8 mouse cellular contexts compared by ENCODE assay signal in genomic region chr13:49644731-49645529, GRCm38 (mm10). TPM values are rescaled to one million over a fixed set of nuclear protein-coding genes. Genes with fewer than 3 reads are reported as not detected.
DNase-seq lines count a peak whose midpoint lies in the region; ATAC-seq and TF ChIP-seq lines count a peak whose summit lies in the region.
"Had no signal": no experiment of that assay in that cellular context is flagged by ENCODE, and none has a peak within 500 bp of the region (broad histone marks: within the 10 kb centered on the region; RNA-seq: fewer than 3 reads in every experiment).

No protein-coding gene starts in this region.

- ATAC-seq in kidney, embryonic 15.5 days (replicated peaks; ENCODE audit: low FRiP score): no peak

- no peaks in the 10 kb centered on the region for H3K4me1 ChIP-seq in kidney, embryonic 15.5 days
- H3K4me1 ChIP-seq in MEL (ENCODE audit: control insufficient read depth in 1 of 2, insufficient read depth in 2 of 2, low read length in 2 of 2): no peaks in the 10 kb centered on the region; a peak in 1 of 4 replicates

- no peaks in the 10 kb centered on the region for H3K79me2 ChIP-seq in MEL (ENCODE audit: control insufficient read depth, insufficient read depth, low read length, poor library complexity)

- H3K9ac ChIP-seq in kidney, embryonic 15.5 days: no peak overlapping the region
- H3K9ac ChIP-seq in MEL (ENCODE audit: control insufficient read depth, low read depth, low read length, poor library complexity, severe bottlenecking): no peak overlapping the region
- H3K9ac ChIP-seq: liver, embryonic 15.5 days had no signal

- TF ChIP-seq CTCF in MEL (IDR thresholded peaks at IDR 0.05 in 2 of 3, conservative IDR thresholded peaks at IDR 0.05 in 1 of 3; ENCODE audit: control insufficient read depth in 1 of 3, insufficient read depth in 1 of 3, low read depth in 2 of 3, low read length in 3 of 3, poor library complexity in 1 of 3, severe bottlenecking in 1 of 3): peak; percentile 22 to 75 (median 44); a peak in 5 of 6 replicates

- peaks cover 7% of the 10 kb centered on the region for H3K36me3 ChIP-seq in kidney, embryonic 15.5 days
- peaks cover 0 to 3% of the 10 kb centered on the region in 2 experiments; a peak in 1 of 4 replicates for H3K36me3 ChIP-seq in MEL (ENCODE audit: control insufficient read depth in 1 of 2, insufficient read depth in 2 of 2, low read length in 2 of 2)

- no peak overlapping the region for H3K4me2 ChIP-seq in kidney, embryonic 15.5 days
- H3K4me2 ChIP-seq: liver, embryonic 15.5 days had no signal

- TF ChIP-seq POLR2A in MEL (IDR thresholded peaks at IDR 0.05; ENCODE audit: control insufficient read depth in 1 of 2, insufficient read depth in 1 of 2, low read depth in 1 of 2, low read length in 2 of 2, poor library complexity in 1 of 2): no peak

- no peaks in the 10 kb centered on the region for H3K27me3 ChIP-seq in kidney, embryonic 15.5 days
- no peaks in the 10 kb centered on the region for H3K27me3 ChIP-seq in MEL (ENCODE audit: control insufficient read depth in 1 of 2, insufficient read depth in 2 of 2, low read length in 2 of 2)
- H3K27me3 ChIP-seq: liver, embryonic 15.5 days had no signal

- peak; percentile 34 for DNase-seq in kidney, adult 9 months
- DNase-seq in MEL (ENCODE audit: low read depth, low spot score): peak; percentile 56
- peak; percentile 8 for DNase-seq in forelimb bud, embryonic 11.5 days (ENCODE audit: low read depth, low spot score)
- peak; percentile 12 for DNase-seq in mesoderm, embryonic 11.5 days (ENCODE audit: low read depth, low spot score)
- no peak for DNase-seq in cerebellum, postnatal 14 days
- no peak for DNase-seq in yolk sac, embryonic 10.5 days (ENCODE audit: low spot score)

- peak; percentile 94 for TF ChIP-seq RAD21 in MEL (IDR thresholded peaks at IDR 0.05; ENCODE audit: low read depth, low read length)

- no peak overlapping the region for H3K4me3 ChIP-seq in kidney, embryonic 15.5 days (replicated peaks)
- H3K4me3 ChIP-seq in MEL (ENCODE audit: control insufficient read depth in 1 of 2, insufficient read depth in 1 of 2, low read depth in 2 of 2, low read length in 2 of 2): no peak overlapping the region
- H3K4me3 ChIP-seq: liver, embryonic 15.5 days had no signal

- H3K9me3 ChIP-seq in kidney, embryonic 15.5 days (replicated peaks): no peaks in the 10 kb centered on the region
- no peaks in the 10 kb centered on the region for H3K9me3 ChIP-seq in MEL (replicated peaks; ENCODE audit: insufficient read depth, low read length)
- H3K9me3 ChIP-seq: liver, embryonic 15.5 days had no signal

- no peak for TF ChIP-seq EP300 in MEL (IDR thresholded peaks at IDR 0.05; ENCODE audit: low read depth in 1 of 2, low read length in 2 of 2)

- no peak overlapping the region for H3K27ac ChIP-seq in kidney, embryonic 15.5 days
- H3K27ac ChIP-seq in MEL (ENCODE audit: control insufficient read depth, low read depth, low read length): no peak overlapping the region
- H3K27ac ChIP-seq: liver, embryonic 15.5 days had no signal

- WGBS in kidney, embryonic 15.5 days: 83% methylated on average over 2 of the region's 2 CpGs

TF ChIP-seq in MEL, 35 proteins besides CTCF, POLR2A, EP300 and RAD21:
- TF ChIP-seq TBP (IDR thresholded peaks at IDR 0.05; ENCODE audit: low read depth, low read length): no peak
- TF ChIP-seq SMC3 (IDR thresholded peaks at IDR 0.05; ENCODE audit: low read depth, low read length): peak; percentile 76
- peak; percentile 76 for TF ChIP-seq ZC3H11A (IDR thresholded peaks at IDR 0.05; ENCODE audit: low read depth, low read length)
- 0 out of 2 replicates have a peak, but pooled peaks have one; percentile 29 for TF ChIP-seq MYC (IDR thresholded peaks at IDR 0.05; ENCODE audit: low read depth, low read length)

RNA-seq across cellular contexts. Expression of gene Cenpp, which starts 7.7 kb away (rescaled TPM):
- polyA plus RNA-seq in kidney, embryonic 15.5 days (2015; fragmentation: Nextera tagmentation; extraction: Ambion mirVana): 28.0 and 30.0 TPM in 2 replicates
- 16.2 and 17.9 TPM in 2 replicates for total RNA-seq in MEL (2012; rRNA removed)
- polyA plus RNA-seq in MEL (2012; ENCODE audit: insufficient read depth in 1 of 2, insufficient read length in 2 of 2, low read depth in 1 of 2, low replicate concordance in 2 of 2, missing spikeins in 1 of 2): 10 to 100 TPM in 1 of 2 experiments, not detected in 1; 13.2 TPM

RNA-seq across cellular contexts. Expression of gene Nol8, which starts 7.9 kb away (rescaled TPM):
- 16.3 and 20.6 TPM in 2 replicates for polyA plus RNA-seq in kidney, embryonic 15.5 days (2015; fragmentation: Nextera tagmentation; extraction: Ambion mirVana)
- 23.6 and 26.2 TPM in 2 replicates for total RNA-seq in MEL (2012; rRNA removed)
- 100 to 1,000 TPM in 1 of 2 experiments, 10 to 100 TPM in 1; 20.1 to 484 TPM for polyA plus RNA-seq in MEL (2012; ENCODE audit: insufficient read depth in 1 of 2, insufficient read length in 2 of 2, low read depth in 1 of 2, low replicate concordance in 2 of 2, missing spikeins in 1 of 2)

RNA-seq across cellular contexts. Expression of gene Iars, which starts 37.0 kb away (rescaled TPM):
- 83.0 and 83.7 TPM in 2 replicates for polyA plus RNA-seq in kidney, embryonic 15.5 days (2015; fragmentation: Nextera tagmentation; extraction: Ambion mirVana)
- total RNA-seq in MEL (2012; rRNA removed): 86.4 and 115 TPM in 2 replicates
- 1,000 to 10,000 TPM in 1 of 2 experiments, 100 to 1,000 TPM in 1; 178 to 4,419 TPM for polyA plus RNA-seq in MEL (2012; ENCODE audit: insufficient read depth in 1 of 2, insufficient read length in 2 of 2, low read depth in 1 of 2, low replicate concordance in 2 of 2, missing spikeins in 1 of 2)

RNA-seq across cellular contexts. Expression of gene Ogn, which starts 37.1 kb away (rescaled TPM):
- 54.4 and 58.9 TPM in 2 replicates for polyA plus RNA-seq in kidney, embryonic 15.5 days (2015; fragmentation: Nextera tagmentation; extraction: Ambion mirVana)
- total RNA-seq in MEL (2012; rRNA removed): 0.04 TPM in 1 of 2 replicates, not detected in the other
- under 1 TPM in 1 of 2 experiments, not detected in 1; 0.06 TPM for polyA plus RNA-seq in MEL (2012; ENCODE audit: insufficient read depth in 1 of 2, insufficient read length in 2 of 2, low read depth in 1 of 2, low replicate concordance in 2 of 2, missing spikeins in 1 of 2)

Comparison
In these comparisons a context has a peak if more than half of its experiments do, and no peak if none do; other contexts are left out.
1. DNase-seq: peak in kidney, adult 9 months (single experiment), MEL (single experiment), forelimb bud, embryonic 11.5 days (single experiment) and mesoderm, embryonic 11.5 days (single experiment); none in cerebellum, postnatal 14 days (0 of 2) and yolk sac, embryonic 10.5 days (single experiment).